Mouse (Mus musculus) megakaryocyte, embryonic 14.5 days (primary cell): ENCODE results near the gene Naaa.

Experiments
- FLI1 ChIP-seq: IDR thresholded peaks from 2 replicates; pipeline ENCODE4 v1.6.1; 2012; ENCODE audit warnings: low read length, inconsistent platforms, mixed read lengths
- GATA1 ChIP-seq: IDR thresholded peaks from 3 replicates; pipeline ENCODE4 v1.6.1; 2012; ENCODE audit warnings: mixed read lengths, low read length, inconsistent platforms, borderline replicate concordance

DNA sequence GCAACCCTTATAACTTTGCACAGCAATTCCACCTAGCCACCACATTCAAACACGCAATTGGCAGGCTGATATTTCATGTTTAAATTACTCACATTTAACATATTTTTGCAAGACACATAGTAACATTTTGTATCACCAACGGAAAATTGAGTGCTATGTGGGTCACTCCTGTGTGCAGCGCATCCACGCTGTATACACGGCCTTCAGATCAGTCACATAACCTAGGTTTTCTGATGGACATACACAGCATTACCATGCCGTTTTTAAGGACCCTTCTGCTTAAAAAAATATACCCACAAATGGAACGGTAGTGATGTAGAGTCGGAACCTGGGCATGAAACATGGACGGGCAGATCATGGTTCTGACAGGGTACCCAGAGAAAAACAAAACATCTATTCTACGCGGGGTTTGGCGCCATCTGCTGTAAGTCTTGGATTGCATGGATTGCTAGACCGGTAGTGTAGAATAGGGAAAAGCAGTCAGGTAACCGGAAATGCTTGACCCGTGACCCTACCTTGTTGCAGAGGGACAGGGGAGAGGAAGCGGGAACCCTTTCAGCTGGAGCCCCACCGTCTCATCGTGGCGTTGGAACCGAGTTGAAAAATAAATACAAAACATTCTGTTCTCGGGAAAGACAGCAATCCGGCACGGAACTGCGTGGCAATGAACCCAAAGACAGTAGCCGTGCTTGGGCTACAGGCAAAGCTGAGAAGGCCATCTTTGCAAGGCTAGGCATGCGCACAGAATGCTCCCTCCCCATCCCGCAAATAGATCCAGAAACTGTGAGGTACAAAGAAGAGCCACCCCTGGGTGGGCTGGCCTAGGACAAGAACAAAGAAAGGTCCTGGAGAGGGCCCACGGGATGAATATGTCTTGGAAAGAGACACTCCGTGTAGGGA, 38.4 kb downstream of the Naaa start:
- no peak for TF ChIP-seq GATA1
- TF ChIP-seq FLI1, result no peak
